Mouse (Mus musculus) thymus, adult 2 months (tissue): ENCODE data around the gene Coq2. TPM values are rescaled to one million over a fixed set of nuclear protein-coding genes. Genes with fewer than 3 reads are reported as not detected.

Source experiments
- DNase-seq: peaks from one replicate; pipeline ENCODE4 v3.0.0; 2021
- H3K27ac ChIP-seq: fragments of 200-500 bp; 2 replicates; pipeline ENCODE4 v1.5.1; 2012; ENCODE audit warnings: low read length, control low read depth; ENCODE audit not compliant: control insufficient read depth, insufficient read depth
- H3K27me3 ChIP-seq: fragments of 200-500 bp; 2 replicates; pipeline ENCODE4 v1.6.1; 2012; ENCODE audit warnings: mild to moderate bottlenecking, low read length, moderate library complexity, mixed read lengths; ENCODE audit not compliant: control insufficient read depth, insufficient read depth
- H3K36me3 ChIP-seq: fragments of 200-500 bp; 2 replicates; pipeline ENCODE4 v1.6.1; 2012; ENCODE audit warnings: mild to moderate bottlenecking, low read length, moderate library complexity; ENCODE audit not compliant: control insufficient read depth, insufficient read depth
- H3K4me1 ChIP-seq: fragments of 200-500 bp; replicated peaks from 2 replicates; pipeline ENCODE4 v1.6.1; 2012; ENCODE audit warnings: low read length; ENCODE audit not compliant: control insufficient read depth, insufficient read depth
- H3K4me3 ChIP-seq: fragments of 200-500 bp; 2 replicates; pipeline ENCODE4 v1.5.1; 2012; ENCODE audit warnings: mild to moderate bottlenecking, low read length, control low read depth, moderate library complexity; ENCODE audit not compliant: control insufficient read depth, insufficient read depth
- CTCF ChIP-seq: fragments of 200-500 bp; IDR thresholded peaks from 2 replicates; pipeline ENCODE4 v1.5.1; 2012; ENCODE audit warnings: mild to moderate bottlenecking, control low read depth, low read length, moderate library complexity, borderline replicate concordance; ENCODE audit not compliant: control insufficient read depth, poor library complexity, insufficient read depth; ENCODE audit errors: extremely low read depth
- POLR2A ChIP-seq: fragments of 200-500 bp; IDR thresholded peaks from 2 replicates; pipeline ENCODE4 v1.6.1; 2012; ENCODE audit warnings: mild to moderate bottlenecking, low read length, control low read depth, moderate library complexity; ENCODE audit not compliant: control insufficient read depth, poor library complexity, insufficient read depth; ENCODE audit errors: extremely low read depth
- WGBS: fragments of 180-500 bp; shearing (Covaris S2); methylation state at CpG from one replicate; pipeline ENCODE4 v1.1.7; 2018; 5-methylcytosine and 5-hydroxymethylcytosine counted together
- polyA plus RNA-seq: library from polyadenylated mRNA; depleted of rRNA; stranded (reverse); fragments of >200 nt; gene quantifications from 2 replicates; pipeline ENCODE4 v1.2.3, GENCODE M21; 2012; rRNA removed

Coq2 gene
- 90.2 and 114 TPM in 2 replicates for polyA plus RNA-seq

DNA sequence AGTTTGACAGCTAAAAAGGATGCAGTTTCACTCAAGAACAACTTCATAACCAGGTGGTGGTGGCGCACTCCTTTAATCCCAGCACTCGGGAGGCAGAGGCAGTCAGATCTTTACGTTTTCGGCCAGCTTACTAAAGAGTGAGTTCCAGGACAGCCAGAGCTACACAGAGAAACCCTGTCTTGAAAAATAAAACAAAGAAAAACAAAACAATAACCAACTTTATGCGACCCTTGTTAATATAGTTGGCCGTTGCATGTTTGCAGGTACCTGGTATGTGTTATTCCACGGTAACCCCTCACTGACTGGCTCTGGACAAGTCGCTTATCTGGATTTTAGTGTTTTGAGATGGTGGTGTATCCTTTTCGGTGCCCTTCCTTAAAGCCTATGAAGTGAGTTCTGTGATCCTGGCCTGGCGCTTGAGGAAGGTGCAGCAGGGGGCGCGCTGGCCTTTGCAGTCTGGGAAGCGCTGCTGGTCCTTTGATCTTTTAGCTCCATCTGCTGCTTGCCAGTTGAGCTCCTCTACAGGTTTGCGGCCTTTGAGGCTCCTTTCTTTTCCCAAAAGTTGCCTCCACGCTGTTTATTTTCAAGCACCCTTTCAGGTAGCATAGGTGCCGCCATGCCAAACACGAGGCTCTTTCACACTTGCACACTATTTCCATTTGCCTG lies at the start of gene Coq2:
Coq2 (minus strand) TSS at position 430 of the 666 bp plus-strand sequence.
- Histone ChIP-seq H3K27ac (no peak within 1 kb of the TSS), H3K36me3 (no peaks in the 10 kb centered on the region), H3K27me3 (no peaks in the 10 kb centered on the region), H3K4me3 (peak within 1 kb of the TSS; percentile 70), H3K4me1 (peaks cover 5% of the 10 kb centered on the region; the same call in 1 of the 2 replicates)
- TF ChIP-seq POLR2A: no peak
- TF ChIP-seq CTCF: peak; percentile 83
- DNase-seq: peak; percentile 85
- WGBS: 2% methylated on average over 17 of the region's 17 CpGs

DNA sequence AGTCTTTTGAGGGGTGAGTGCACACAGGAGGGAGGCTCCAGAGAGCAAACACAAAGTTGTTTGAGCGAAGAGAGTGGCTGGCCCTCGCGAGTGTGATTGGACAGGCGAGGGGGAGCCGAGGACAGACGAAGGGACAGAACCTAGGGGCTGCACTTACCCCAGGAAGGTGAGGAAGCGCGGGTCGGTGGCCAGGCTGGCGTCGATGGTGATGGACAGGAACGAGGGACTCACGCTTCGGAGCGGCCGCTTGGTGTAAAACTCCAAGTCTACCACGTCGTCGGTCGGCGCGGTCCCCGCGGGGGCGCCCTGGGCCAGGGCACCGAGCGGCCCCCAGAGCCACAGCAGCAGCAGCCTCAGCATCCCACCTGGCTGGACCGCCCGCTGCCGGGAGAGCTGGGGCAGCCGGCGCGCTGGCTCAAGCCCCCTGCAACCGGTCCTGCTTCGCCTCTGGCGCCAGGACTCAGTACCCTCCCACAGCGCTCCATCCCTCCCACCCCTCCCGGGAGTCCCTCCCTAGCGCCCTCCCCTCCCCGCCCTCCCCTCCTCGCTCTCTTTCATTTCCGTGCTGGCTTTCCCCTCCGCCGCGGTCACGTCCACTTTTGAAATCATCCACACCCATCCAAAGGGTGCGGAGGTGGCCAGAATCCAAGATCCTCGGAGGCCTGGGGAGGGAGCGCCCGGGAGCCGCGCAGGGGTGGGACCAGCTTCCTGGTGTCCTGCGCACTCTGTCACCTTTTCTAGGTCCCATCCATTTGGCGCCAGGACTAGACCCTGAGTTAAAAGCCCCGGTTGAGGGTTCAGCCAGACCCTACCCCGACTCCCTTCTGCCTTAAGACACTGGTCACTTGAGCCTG lies 44.5 kb upstream of the Coq2 start, which contains the start of gene Hpse:
Hpse (minus strand) TSS at position 482 of the 854 bp plus-strand sequence.
- Histone ChIP-seq H3K27ac (no peak within 1 kb of the TSS), H3K36me3 (no peaks in the 10 kb centered on the region), H3K4me3 (peak within 1 kb of the TSS; percentile 50), H3K27me3 (no peaks in the 10 kb centered on the region), H3K4me1 (peaks cover 9% of the 10 kb centered on the region)
- DNase-seq: peak; percentile 43
- 5% methylated on average over 55 of the region's 56 CpGs for WGBS
- no peak for TF ChIP-seq POLR2A
- peak; percentile 17; the same call in 1 of the 2 replicates for TF ChIP-seq CTCF

DNA sequence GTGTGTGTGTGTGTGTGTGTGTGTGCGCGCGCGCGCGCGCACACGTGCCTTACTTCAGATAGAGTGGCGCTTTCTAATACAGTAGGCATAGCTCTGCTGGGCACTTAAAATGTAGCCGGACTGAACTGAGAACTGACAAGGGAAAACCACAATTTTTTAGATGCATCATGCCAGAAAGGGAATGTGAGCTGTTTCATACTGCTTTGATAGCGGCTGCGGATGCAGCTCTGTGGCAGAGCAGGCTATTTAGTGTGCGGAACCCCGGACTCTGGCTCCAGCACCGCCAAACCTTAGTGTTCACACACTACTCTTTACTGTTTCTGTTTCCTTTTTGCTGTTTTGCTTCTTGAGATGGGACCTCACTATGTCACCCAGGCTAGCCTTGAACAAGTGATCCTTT lies 41.8 kb upstream of the Coq2 start:
- no peaks in the 10 kb centered on the region for H3K27me3 ChIP-seq
- DNase-seq: no peak
- no peak overlapping the region for H3K4me3 ChIP-seq
- peaks cover 9% of the 10 kb centered on the region for H3K4me1 ChIP-seq
- no peaks in the 10 kb centered on the region for H3K36me3 ChIP-seq
- TF ChIP-seq POLR2A (no peak), CTCF (no peak)
- 40% methylated on average over 15 of the region's 15 CpGs for WGBS
- H3K27ac ChIP-seq: no peak overlapping the region

DNA sequence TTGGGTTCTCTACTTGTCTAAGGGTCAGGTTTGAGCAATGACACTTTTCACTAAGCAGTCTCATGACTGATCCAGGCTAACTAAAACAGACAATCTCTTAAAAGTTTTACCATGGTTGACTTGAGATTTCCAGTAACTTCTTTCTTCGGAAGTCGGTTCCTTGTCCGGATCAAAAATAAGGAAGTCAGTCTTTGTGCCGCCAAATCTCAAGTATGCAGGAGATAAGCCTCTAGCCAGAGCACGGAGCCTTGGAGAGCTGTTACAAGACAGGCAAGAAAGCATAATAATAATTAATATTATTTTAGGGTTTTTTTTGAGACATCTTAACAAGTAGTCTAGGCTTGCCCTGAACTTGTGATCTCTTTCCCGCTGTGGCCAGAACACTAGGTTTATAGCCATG lies 36.3 kb upstream of the Coq2 start:
- TF ChIP-seq CTCF (no peak), POLR2A (no peak)
- no peak overlapping the region for H3K27ac ChIP-seq
- no peaks in the 10 kb centered on the region for H3K4me1 ChIP-seq
- H3K4me3 ChIP-seq: no peak overlapping the region
- no peaks in the 10 kb centered on the region for H3K27me3 ChIP-seq
- no peaks in the 10 kb centered on the region for H3K36me3 ChIP-seq
- DNase-seq: no peak
- WGBS: 73% methylated on average over 6 of the region's 6 CpGs

DNA sequence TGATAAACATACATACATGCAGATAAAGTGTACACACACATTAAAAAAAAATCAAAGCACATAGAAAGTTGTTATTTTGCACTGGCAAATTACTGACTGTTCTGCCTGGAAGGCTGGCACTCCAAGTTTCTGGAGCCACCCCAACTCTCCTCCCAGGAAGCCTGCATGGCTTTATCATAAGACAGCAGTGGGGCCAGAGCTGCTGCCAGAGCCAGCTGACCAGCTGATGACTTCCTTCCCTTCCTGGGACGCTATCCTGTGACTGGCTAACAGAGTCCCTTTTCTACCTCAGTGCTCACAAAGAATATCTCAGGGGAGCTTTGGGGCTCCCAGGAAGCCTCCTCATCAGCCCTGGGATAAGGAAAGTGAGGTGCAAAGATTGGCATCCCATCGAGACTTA lies 35.1 kb upstream of the Coq2 start:
- TF ChIP-seq CTCF (no peak), POLR2A (no peak)
- WGBS: 60% methylated on average over 2 of the region's 2 CpGs
- no peak overlapping the region for H3K4me3 ChIP-seq
- no peaks in the 10 kb centered on the region for H3K4me1 ChIP-seq
- H3K27ac ChIP-seq: no peak overlapping the region
- no peak for DNase-seq
- H3K36me3 ChIP-seq: no peaks in the 10 kb centered on the region
- no peaks in the 10 kb centered on the region for H3K27me3 ChIP-seq

DNA sequence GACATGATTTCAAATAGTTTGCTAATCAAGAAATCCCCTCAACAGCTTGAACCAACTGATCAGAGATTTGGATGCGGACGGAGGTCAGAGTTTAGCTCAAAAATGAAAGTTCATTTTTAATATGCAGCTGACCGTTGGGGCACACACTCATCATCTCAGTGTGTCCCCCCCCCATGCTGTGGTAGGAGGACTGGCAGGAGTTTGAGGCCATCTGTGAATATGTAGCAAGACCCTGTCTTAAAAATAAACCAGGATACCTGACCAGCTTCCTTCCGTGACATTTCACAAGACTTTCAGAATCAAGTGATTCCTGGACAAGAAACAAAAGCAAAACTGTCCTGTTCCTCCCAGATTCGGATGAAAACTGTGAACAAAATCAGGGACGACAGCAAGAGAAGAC lies 34.1 kb upstream of the Coq2 start:
- whole genome bisulfite sequencing: 93% methylated on average over 6 of the region's 6 CpGs
- DNase-seq: no peak
- Histone ChIP-seq H3K4me1 (no peaks in the 10 kb centered on the region), H3K27me3 (no peaks in the 10 kb centered on the region), H3K4me3 (no peak overlapping the region), H3K36me3 (no peaks in the 10 kb centered on the region), H3K27ac (no peak overlapping the region)
- no peak for TF ChIP-seq POLR2A
- no peak for TF ChIP-seq CTCF
